Mouse (Mus musculus): ENCODE measurements at regions not wholly inside any gene's neighbourhood (a gene's known extent, or its start where the extent isn't known, plus 50 kb on each side); places are given as distances from the start of the nearest gene placed in this dataset.
A peak's percentile ranks its signal among the peaks of the same experiment; 100 is the strongest.
"Not testable (repeated sequence)": the region's sequence is repeated elsewhere in the genome, so short reads cannot be mapped to it uniquely, and the experiment has no call there.

- H3K36me3 ChIP-seq (ENCODE audit: control insufficient read depth, insufficient read depth); H3K27me3 ChIP-seq (ENCODE audit: control insufficient read depth, insufficient read depth, insufficient read length); H3K4me2 ChIP-seq (ENCODE audit: low read depth); H3K4me3 ChIP-seq; H3ac ChIP-seq (ENCODE audit: control insufficient read depth, insufficient read length); H3K79me2 ChIP-seq (ENCODE audit: control insufficient read depth, insufficient read depth): not testable (repeated sequence)
Observed at GRCm38 (mm10) chr11:41090391-41090900, 335.3 kb upstream of the Ccng1 start.

GRCm38 (mm10) chr11:41063570-41063969, 308.5 kb upstream of the Ccng1 start:
- TF ChIP-seq TCF3 (IDR thresholded peaks at IDR 0.05; ENCODE audit: insufficient read length, low read depth) (no peak), REST (IDR thresholded peaks at IDR 0.05; ENCODE audit: insufficient read depth, insufficient read length) (no peak), E2F4 (IDR thresholded peaks at IDR 0.05; ENCODE audit: insufficient read depth) (no peak), CEBPB (IDR thresholded peaks at IDR 0.05; ENCODE audit: insufficient read depth, poor library complexity, severe bottlenecking) (no peak), TCF12 (IDR thresholded peaks at IDR 0.05; ENCODE audit: insufficient read depth, poor library complexity, severe bottlenecking) (no peak), SRF (IDR thresholded peaks at IDR 0.05; ENCODE audit: control insufficient read depth, insufficient read length, low read depth) (no peak), MAX (IDR thresholded peaks at IDR 0.05; ENCODE audit: low read depth) (no peak), MYOD1 (IDR thresholded peaks at IDR 0.05; ENCODE audit: control insufficient read depth in 1 of 3, insufficient read length in 2 of 3, low read depth in 2 of 3) (no peak), POLR2A (IDR thresholded peaks at IDR 0.05; ENCODE audit: insufficient read length, low read depth) (no peak), MYOG (IDR thresholded peaks at IDR 0.05; ENCODE audit: control insufficient read depth in 1 of 3, insufficient read depth in 1 of 3, insufficient read length in 2 of 3, low read depth in 2 of 3) (no peak), POLR2AphosphoS2 (IDR thresholded peaks at IDR 0.05; ENCODE audit: insufficient read length, low read depth) (no peak), USF1 (IDR thresholded peaks at IDR 0.05; ENCODE audit: low read depth) (no peak)
- H3K4me3 ChIP-seq: no peak overlapping the region
- H3K4me2 ChIP-seq (ENCODE audit: low read depth): no peak overlapping the region
- H3K36me3 ChIP-seq (ENCODE audit: control insufficient read depth, insufficient read depth): no peaks in the 10 kb centered on the region
- H3K27me3 ChIP-seq (ENCODE audit: control insufficient read depth, insufficient read depth, insufficient read length): no peaks in the 10 kb centered on the region
- no peak overlapping the region for H3ac ChIP-seq (ENCODE audit: control insufficient read depth, insufficient read length)
- H3K79me2 ChIP-seq (ENCODE audit: control insufficient read depth, insufficient read depth): no peaks in the 10 kb centered on the region

GRCm38 (mm10) chr11:41057796-41058195, 302.7 kb upstream of the Ccng1 start:
- H3K36me3 ChIP-seq (ENCODE audit: control insufficient read depth, insufficient read depth): no peaks in the 10 kb centered on the region
- H3K79me2 ChIP-seq (ENCODE audit: control insufficient read depth, insufficient read depth): no peaks in the 10 kb centered on the region
- no peak overlapping the region for H3ac ChIP-seq (ENCODE audit: control insufficient read depth, insufficient read length)
- no peaks in the 10 kb centered on the region for H3K27me3 ChIP-seq (ENCODE audit: control insufficient read depth, insufficient read depth, insufficient read length)
- no peak overlapping the region for H3K4me2 ChIP-seq (ENCODE audit: low read depth)
- no peak overlapping the region for H3K4me3 ChIP-seq
- TF ChIP-seq CEBPB (IDR thresholded peaks at IDR 0.05; ENCODE audit: insufficient read depth, poor library complexity, severe bottlenecking): peak; percentile 62; the same call in 1 of the 2 replicates
- no peak for TF ChIP-seq MAX (IDR thresholded peaks at IDR 0.05; ENCODE audit: low read depth)
- peak; percentile 22 for TF ChIP-seq USF1 (IDR thresholded peaks at IDR 0.05; ENCODE audit: low read depth)
- TF ChIP-seq E2F4 (IDR thresholded peaks at IDR 0.05; ENCODE audit: insufficient read depth): no peak

GRCm38 (mm10) chr11:41030018-41030417, 274.9 kb upstream of the Ccng1 start:
- no peaks in the 10 kb centered on the region for H3K79me2 ChIP-seq (ENCODE audit: control insufficient read depth, insufficient read depth)
- H3K4me3 ChIP-seq: no peak overlapping the region
- H3K27me3 ChIP-seq (ENCODE audit: control insufficient read depth, insufficient read depth, insufficient read length): no peaks in the 10 kb centered on the region
- TF ChIP-seq E2F4 (IDR thresholded peaks at IDR 0.05; ENCODE audit: insufficient read depth) (no peak), MYOG (IDR thresholded peaks at IDR 0.05; ENCODE audit: control insufficient read depth in 1 of 3, insufficient read depth in 1 of 3, insufficient read length in 2 of 3, low read depth in 2 of 3) (no peak), TCF3 (IDR thresholded peaks at IDR 0.05; ENCODE audit: insufficient read length, low read depth) (no peak), TCF12 (IDR thresholded peaks at IDR 0.05; ENCODE audit: insufficient read depth, poor library complexity, severe bottlenecking) (no peak), MYOD1 (IDR thresholded peaks at IDR 0.05; ENCODE audit: control insufficient read depth in 1 of 3, insufficient read length in 2 of 3, low read depth in 2 of 3) (no peak), SRF (IDR thresholded peaks at IDR 0.05; ENCODE audit: control insufficient read depth, insufficient read length, low read depth) (no peak), REST (IDR thresholded peaks at IDR 0.05; ENCODE audit: insufficient read depth, insufficient read length) (no peak), CEBPB (IDR thresholded peaks at IDR 0.05; ENCODE audit: insufficient read depth, poor library complexity, severe bottlenecking) (no peak), MAX (IDR thresholded peaks at IDR 0.05; ENCODE audit: low read depth) (no peak), USF1 (IDR thresholded peaks at IDR 0.05; ENCODE audit: low read depth) (no peak)
- no peaks in the 10 kb centered on the region for H3K36me3 ChIP-seq (ENCODE audit: control insufficient read depth, insufficient read depth)
- no peak overlapping the region for H3ac ChIP-seq (ENCODE audit: control insufficient read depth, insufficient read length)
- H3K4me2 ChIP-seq (ENCODE audit: low read depth): no peak overlapping the region

GRCm38 (mm10) chr11:41010096-41010495, 255.0 kb upstream of the Ccng1 start:
- TF ChIP-seq MAX (IDR thresholded peaks at IDR 0.05; ENCODE audit: low read depth) (no peak), TCF12 (IDR thresholded peaks at IDR 0.05; ENCODE audit: insufficient read depth, poor library complexity, severe bottlenecking) (no peak), MYOG (IDR thresholded peaks at IDR 0.05; ENCODE audit: control insufficient read depth in 1 of 3, insufficient read depth in 1 of 3, insufficient read length in 2 of 3, low read depth in 2 of 3) (no peak), POLR2A (IDR thresholded peaks at IDR 0.05; ENCODE audit: insufficient read length, low read depth) (no peak)
- no peaks in the 10 kb centered on the region for H3K27me3 ChIP-seq (ENCODE audit: control insufficient read depth, insufficient read depth, insufficient read length)
- no peaks in the 10 kb centered on the region for H3K36me3 ChIP-seq (ENCODE audit: control insufficient read depth, insufficient read depth)
- H3K79me2 ChIP-seq (ENCODE audit: control insufficient read depth, insufficient read depth): no peaks in the 10 kb centered on the region
- H3K4me2 ChIP-seq (ENCODE audit: low read depth): no peak overlapping the region
- H3ac ChIP-seq (ENCODE audit: control insufficient read depth, insufficient read length): no peak overlapping the region
- H3K4me3 ChIP-seq: no peak overlapping the region

Data from myocyte (in vitro differentiated cells).